Mouse (Mus musculus): ENCODE results near the gene Irs2. TPM values are rescaled to one million over a fixed set of nuclear protein-coding genes. Genes with fewer than 3 reads are reported as not detected.

Gene Irs2
- polyA plus RNA-seq (2017; shearing (Covaris generic)): under 1 TPM; 0.48 to 0.83 TPM

GRCm38 (mm10) chr8:11008379-11008775, at the start of gene Irs2:
Irs2 (minus strand) TSS chr8:11008458.
- ATAC-seq: no peak

- ATAC-seq: no peak
Observed at GRCm38 (mm10) chr8:11056665-11057064, 48.4 kb upstream of the Irs2 start.

- ATAC-seq: no peak
Observed at GRCm38 (mm10) chr8:11056175-11056563, 47.9 kb upstream of the Irs2 start.

- no peak for ATAC-seq
Observed at GRCm38 (mm10) chr8:11055557-11056174, 47.4 kb upstream of the Irs2 start.

GRCm38 (mm10) chr8:11049835-11050234, 41.6 kb upstream of the Irs2 start:
- no peak for ATAC-seq

GRCm38 (mm10) chr8:11047812-11048211, 39.6 kb upstream of the Irs2 start:
- ATAC-seq: no peak

- ATAC-seq: no peak
Observed at GRCm38 (mm10) chr8:11044660-11045059, 36.4 kb upstream of the Irs2 start.

GRCm38 (mm10) chr8:11043591-11043990, 35.3 kb upstream of the Irs2 start:
- no peak for ATAC-seq

GRCm38 (mm10) chr8:11042872-11043587, 34.8 kb upstream of the Irs2 start:
- no peak for ATAC-seq

GRCm38 (mm10) chr8:11040088-11040487, 31.8 kb upstream of the Irs2 start:
- no peak for ATAC-seq

- ATAC-seq: no peak
Observed at GRCm38 (mm10) chr8:11038788-11039187, 30.5 kb upstream of the Irs2 start.

- no peak for ATAC-seq
Observed at GRCm38 (mm10) chr8:11038367-11038766, 30.1 kb upstream of the Irs2 start.

GRCm38 (mm10) chr8:11036790-11037189, 28.5 kb upstream of the Irs2 start:
- ATAC-seq: no peak

- ATAC-seq: no peak
Observed at GRCm38 (mm10) chr8:11035628-11036416, 27.6 kb upstream of the Irs2 start.

- no peak for ATAC-seq
Observed at GRCm38 (mm10) chr8:11024871-11025270, 16.6 kb upstream of the Irs2 start.

- ATAC-seq: no peak
Observed at GRCm38 (mm10) chr8:11020949-11021572, 12.8 kb upstream of the Irs2 start.

GRCm38 (mm10) chr8:11015622-11016021, 7.4 kb upstream of the Irs2 start:
- no peak for ATAC-seq

GRCm38 (mm10) chr8:11013258-11013657, 5.0 kb upstream of the Irs2 start:
- ATAC-seq: no peak

- ATAC-seq: no peak
Observed at GRCm38 (mm10) chr8:11011787-11012485, 3.7 kb upstream of the Irs2 start.

- ATAC-seq: no peak
Observed at GRCm38 (mm10) chr8:11010913-11011605, 2.8 kb upstream of the Irs2 start.

- ATAC-seq: no peak
Observed at GRCm38 (mm10) chr8:11010398-11010797, 2.1 kb upstream of the Irs2 start.
